Mouse (Mus musculus): ENCODE measurements around the gene Unkl.

GRCm38 (mm10) chr17:25227991-25228390 is 39.8 kb downstream of the Unkl start:
- TF ChIP-seq MAX (IDR thresholded peaks at IDR 0.05), result no peak
- TF ChIP-seq CTCF (IDR thresholded peaks at IDR 0.05; ENCODE audit: control insufficient read depth, insufficient read depth, insufficient read length), result no peak
- TF ChIP-seq MYOG (IDR thresholded peaks at IDR 0.05; ENCODE audit: control insufficient read depth, extremely low read depth, insufficient read length), result no peak
- TF ChIP-seq USF1 (IDR thresholded peaks at IDR 0.05; ENCODE audit: low read depth), result no peak
- no peak for TF ChIP-seq FOSL1 (IDR thresholded peaks at IDR 0.05; ENCODE audit: insufficient read depth, low read length, poor library complexity, severe bottlenecking)
- no peak for TF ChIP-seq CEBPB (IDR thresholded peaks at IDR 0.05; ENCODE audit: low read depth)
- no peak for TF ChIP-seq MYOD1 (IDR thresholded peaks at IDR 0.05; ENCODE audit: control insufficient read depth, insufficient read length, low read depth)

Data from C2C12 (cell line).